Mouse (Mus musculus): Measurements from ENCODE around the gene Baat.

DNA sequence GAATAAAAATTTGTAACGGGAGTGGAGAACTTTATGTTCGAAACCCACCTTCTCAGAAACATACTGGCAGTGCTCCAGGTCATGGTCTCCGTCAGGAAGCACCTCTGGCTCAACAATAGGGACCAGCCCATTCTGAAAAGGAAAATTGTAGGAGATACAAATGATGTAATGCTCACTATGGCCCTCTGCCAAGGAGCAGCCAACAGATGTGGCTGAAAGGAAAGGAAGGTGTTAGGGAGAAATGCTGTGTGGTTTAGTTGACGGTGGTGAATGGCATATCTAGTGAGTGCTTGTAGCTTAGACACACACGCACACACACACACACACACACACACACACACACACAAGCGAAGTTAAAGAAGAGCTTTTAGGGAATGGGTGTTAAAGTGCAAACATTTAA is 33.3 kb upstream of the Baat start:
- TF ChIP-seq CTCF (conservative IDR thresholded peaks at IDR 0.05; ENCODE audit: low read length) (no peak), POU5F1 (IDR thresholded peaks at IDR 0.05; ENCODE audit: borderline replicate concordance, low read length) (no peak)

Measured in E14TG2a.4 (cell line).